Mouse (Mus musculus): ENCODE measurements at regions not wholly inside any gene's neighbourhood (a gene's known extent, or its start where the extent isn't known, plus 50 kb on each side); places are given as distances from the start of the nearest gene placed in this dataset.

DNA sequence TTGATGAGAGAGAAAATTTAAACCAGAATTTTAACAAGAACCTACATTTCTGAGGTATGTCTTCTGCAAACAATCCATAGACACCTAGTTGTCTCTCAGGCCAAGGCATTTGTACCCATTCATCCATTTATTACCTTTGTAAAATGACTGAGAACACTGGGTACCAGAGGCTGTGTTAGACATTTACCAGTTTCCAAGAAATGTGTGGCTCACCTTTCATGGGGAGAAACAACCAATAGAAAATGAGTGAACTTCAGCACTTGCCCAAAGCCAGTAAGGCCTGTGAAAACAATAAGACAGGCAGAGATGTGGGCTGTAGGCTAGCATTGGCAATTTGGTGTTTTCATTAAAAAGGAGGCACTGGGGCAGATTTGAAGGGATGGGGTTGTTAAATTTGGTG is 58.2 kb downstream of the Foxa2 start:
- no peak for TF ChIP-seq CTCF (IDR thresholded peaks at IDR 0.05; ENCODE audit: low read depth)
- no peak for TF ChIP-seq EP300 (IDR thresholded peaks at IDR 0.05; ENCODE audit: low read depth)

Measured in heart, postnatal 0 days (tissue).